Mouse (Mus musculus): ENCODE measurements around the gene Il1r2. TPM values are rescaled to one million over a fixed set of nuclear protein-coding genes. Genes with fewer than 3 reads are reported as not detected.

Il1r2 gene
- 0.83 TPM in 1 of 2 replicates, not detected in the other for polyA plus RNA-seq (2011; ENCODE audit: insufficient read length, low read depth, missing spikeins)

- Histone ChIP-seq H3K27ac (ENCODE audit: insufficient read depth, low read length) (no peak within 1 kb of the TSS), H3K4me3 (ENCODE audit: insufficient read depth, low read length) (no peak within 1 kb of the TSS), H3K4me1 (ENCODE audit: control insufficient read depth, insufficient read depth, low read length) (no peaks in the 10 kb centered on the region)
- TF ChIP-seq POLR2A (IDR thresholded peaks at IDR 0.05; ENCODE audit: low read depth, low read length) (no peak), CTCF (IDR thresholded peaks at IDR 0.05; ENCODE audit: borderline replicate concordance, insufficient read depth, low read length) (no peak)
Observed at GRCm38 (mm10) chr1:40073779-40074178, at the start of gene Il1r2. Gene Il1r2, plus strand, starts transcription at chr1:40074079.

DNA sequence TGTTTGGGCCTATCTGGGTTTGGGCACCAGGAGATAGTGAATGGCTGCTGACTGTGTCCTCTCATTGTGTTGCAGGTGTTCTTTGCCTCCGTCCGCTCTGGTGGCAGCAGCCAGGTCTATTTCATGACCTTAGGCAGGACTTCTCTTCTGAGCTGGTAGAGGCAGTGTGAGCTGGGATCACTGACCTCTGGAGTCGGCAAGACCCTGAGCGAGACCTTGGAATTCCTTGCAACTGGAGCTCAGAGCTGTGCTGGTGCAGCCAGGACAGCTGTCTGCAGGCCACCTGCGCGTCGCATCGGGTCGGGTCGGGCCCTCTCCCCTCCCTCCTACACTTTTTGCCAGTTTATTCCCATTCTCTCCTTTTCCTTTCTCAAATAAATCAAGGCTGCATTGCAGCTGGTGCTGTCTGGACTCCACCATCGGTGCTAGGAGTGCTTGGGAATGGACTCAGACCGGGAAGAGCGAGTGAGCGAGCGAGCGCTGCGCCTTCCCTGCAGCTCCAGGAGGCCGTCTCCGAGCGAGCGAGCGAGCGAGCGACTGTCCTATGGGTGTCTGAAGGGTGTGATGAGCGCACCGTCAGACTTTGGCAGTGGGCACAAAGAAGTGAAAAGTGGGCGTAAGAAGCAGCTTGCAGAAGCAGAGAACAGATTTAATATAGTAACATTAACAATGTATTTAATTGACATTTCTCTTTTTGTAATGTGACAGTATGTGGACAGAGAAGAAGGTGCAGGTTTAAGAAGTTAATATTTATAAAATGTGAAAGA is 49.1 kb upstream of the Il1r2 start:
- Histone ChIP-seq H3K27ac (ENCODE audit: insufficient read depth, low read length) (no peak overlapping the region), H3K4me1 (ENCODE audit: control insufficient read depth, insufficient read depth, low read length) (no peaks in the 10 kb centered on the region), H3K4me3 (ENCODE audit: insufficient read depth, low read length) (no peak overlapping the region)
- TF ChIP-seq POLR2A (IDR thresholded peaks at IDR 0.05; ENCODE audit: low read depth, low read length) (no peak), CTCF (IDR thresholded peaks at IDR 0.05; ENCODE audit: borderline replicate concordance, insufficient read depth, low read length) (no peak)

- TF ChIP-seq POLR2A (IDR thresholded peaks at IDR 0.05; ENCODE audit: low read depth, low read length) (no peak), CTCF (IDR thresholded peaks at IDR 0.05; ENCODE audit: borderline replicate concordance, insufficient read depth, low read length) (no peak)
- H3K4me3 ChIP-seq (ENCODE audit: insufficient read depth, low read length) = no peak overlapping the region
- no peak overlapping the region for H3K27ac ChIP-seq (ENCODE audit: insufficient read depth, low read length)
- no peaks in the 10 kb centered on the region for H3K4me1 ChIP-seq (ENCODE audit: control insufficient read depth, insufficient read depth, low read length)
Observed at GRCm38 (mm10) chr1:40025416-40025815, 48.5 kb upstream of the Il1r2 start.

DNA sequence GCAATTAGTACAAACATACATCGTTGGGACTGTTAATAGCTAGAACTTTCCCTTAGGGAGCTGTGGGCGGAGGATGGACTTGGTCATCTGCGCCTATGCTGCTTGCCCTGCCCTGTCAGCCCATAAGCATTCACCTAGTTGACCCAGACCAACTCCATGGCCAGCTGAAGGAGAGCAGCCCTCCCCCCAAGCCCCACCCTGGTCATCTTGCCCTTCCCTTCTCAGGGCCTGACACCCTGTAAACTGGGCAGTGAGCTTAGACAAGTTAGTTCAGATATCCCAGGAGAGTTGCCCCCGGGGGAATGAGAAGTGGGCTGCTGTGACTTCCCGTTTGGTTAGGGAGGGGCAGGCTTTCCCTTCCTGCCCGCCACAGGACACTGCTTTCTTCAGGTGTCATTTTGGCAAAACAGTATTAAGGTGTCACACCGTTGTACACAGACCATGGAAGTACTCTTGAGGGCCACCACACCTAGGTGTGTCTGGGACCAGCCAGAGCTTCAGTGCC is 46.7 kb upstream of the Il1r2 start:
- no peak overlapping the region for H3K4me3 ChIP-seq (ENCODE audit: insufficient read depth, low read length)
- TF ChIP-seq POLR2A (IDR thresholded peaks at IDR 0.05; ENCODE audit: low read depth, low read length) = no peak
- TF ChIP-seq CTCF (IDR thresholded peaks at IDR 0.05; ENCODE audit: borderline replicate concordance, insufficient read depth, low read length) = no peak
- no peaks in the 10 kb centered on the region for H3K4me1 ChIP-seq (ENCODE audit: control insufficient read depth, insufficient read depth, low read length)

GRCm38 (mm10) chr1:40028207-40028998 is 45.5 kb upstream of the Il1r2 start:
- TF ChIP-seq POLR2A (IDR thresholded peaks at IDR 0.05; ENCODE audit: low read depth, low read length) (no peak), CTCF (IDR thresholded peaks at IDR 0.05; ENCODE audit: borderline replicate concordance, insufficient read depth, low read length) (no peak)
- Histone ChIP-seq H3K27ac (ENCODE audit: insufficient read depth, low read length) (no peak overlapping the region), H3K4me3 (ENCODE audit: insufficient read depth, low read length) (no peak overlapping the region), H3K4me1 (ENCODE audit: control insufficient read depth, insufficient read depth, low read length) (no peaks in the 10 kb centered on the region)

More for the DNA sequence above, 46.7 kb upstream of the Il1r2 start:
- no peak overlapping the region for H3K27ac ChIP-seq (ENCODE audit: insufficient read depth, low read length)

GRCm38 (mm10) chr1:40029597-40029996 is 44.3 kb upstream of the Il1r2 start:
- no peak for TF ChIP-seq CTCF (IDR thresholded peaks at IDR 0.05; ENCODE audit: borderline replicate concordance, insufficient read depth, low read length)
- no peak for TF ChIP-seq POLR2A (IDR thresholded peaks at IDR 0.05; ENCODE audit: low read depth, low read length)
- no peak overlapping the region for H3K27ac ChIP-seq (ENCODE audit: insufficient read depth, low read length)
- H3K4me1 ChIP-seq (ENCODE audit: control insufficient read depth, insufficient read depth, low read length) = no peaks in the 10 kb centered on the region
- no peak overlapping the region for H3K4me3 ChIP-seq (ENCODE audit: insufficient read depth, low read length)

GRCm38 (mm10) chr1:40030287-40030975 is 43.4 kb upstream of the Il1r2 start:
- Histone ChIP-seq H3K4me3 (ENCODE audit: insufficient read depth, low read length) (no peak overlapping the region), H3K27ac (ENCODE audit: insufficient read depth, low read length) (no peak overlapping the region), H3K4me1 (ENCODE audit: control insufficient read depth, insufficient read depth, low read length) (no peaks in the 10 kb centered on the region)
- TF ChIP-seq POLR2A (IDR thresholded peaks at IDR 0.05; ENCODE audit: low read depth, low read length) = no peak
- TF ChIP-seq CTCF (IDR thresholded peaks at IDR 0.05; ENCODE audit: borderline replicate concordance, insufficient read depth, low read length) = no peak

- Histone ChIP-seq H3K4me1 (ENCODE audit: control insufficient read depth, insufficient read depth, low read length) (no peaks in the 10 kb centered on the region), H3K4me3 (ENCODE audit: insufficient read depth, low read length) (no peak overlapping the region), H3K27ac (ENCODE audit: insufficient read depth, low read length) (no peak overlapping the region)
- TF ChIP-seq CTCF (IDR thresholded peaks at IDR 0.05; ENCODE audit: borderline replicate concordance, insufficient read depth, low read length) = no peak
- TF ChIP-seq POLR2A (IDR thresholded peaks at IDR 0.05; ENCODE audit: low read depth, low read length) = no peak
Observed at GRCm38 (mm10) chr1:40030976-40031356, 42.9 kb upstream of the Il1r2 start.

DNA sequence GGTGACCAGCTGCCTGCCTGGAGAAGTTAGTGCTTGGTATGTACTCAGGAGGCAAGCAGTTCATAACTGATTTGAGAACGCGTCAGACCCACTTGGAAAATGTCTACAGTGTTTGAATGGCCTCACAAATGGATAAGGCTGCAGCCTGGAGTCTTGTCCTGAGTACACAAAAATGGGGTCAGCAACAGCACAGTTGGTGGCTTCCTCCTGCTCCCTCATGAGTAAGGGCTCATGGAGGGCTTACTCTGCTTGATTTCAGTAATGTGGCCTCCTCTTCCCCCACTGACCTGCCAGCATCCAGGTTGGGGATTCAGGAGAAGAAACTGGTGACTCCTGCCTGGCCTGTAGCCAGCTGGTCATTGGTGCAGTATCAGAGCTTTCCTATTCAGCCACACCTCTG is 42.3 kb upstream of the Il1r2 start:
- no peaks in the 10 kb centered on the region for H3K4me1 ChIP-seq (ENCODE audit: control insufficient read depth, insufficient read depth, low read length)
- TF ChIP-seq CTCF (IDR thresholded peaks at IDR 0.05; ENCODE audit: borderline replicate concordance, insufficient read depth, low read length) (no peak), POLR2A (IDR thresholded peaks at IDR 0.05; ENCODE audit: low read depth, low read length) (no peak)
- no peak overlapping the region for H3K27ac ChIP-seq (ENCODE audit: insufficient read depth, low read length)
- H3K4me3 ChIP-seq (ENCODE audit: insufficient read depth, low read length) = no peak overlapping the region

All from embryonic fibroblast, embryonic 13.5 days (primary cell).